Mouse (Mus musculus): ENCODE results near the gene Iqschfp. TPM values are rescaled to one million over a fixed set of nuclear protein-coding genes. Genes with fewer than 3 reads are reported as not detected.

Iqschfp gene
- polyA plus RNA-seq, 1 experiment = not detected

DNA sequence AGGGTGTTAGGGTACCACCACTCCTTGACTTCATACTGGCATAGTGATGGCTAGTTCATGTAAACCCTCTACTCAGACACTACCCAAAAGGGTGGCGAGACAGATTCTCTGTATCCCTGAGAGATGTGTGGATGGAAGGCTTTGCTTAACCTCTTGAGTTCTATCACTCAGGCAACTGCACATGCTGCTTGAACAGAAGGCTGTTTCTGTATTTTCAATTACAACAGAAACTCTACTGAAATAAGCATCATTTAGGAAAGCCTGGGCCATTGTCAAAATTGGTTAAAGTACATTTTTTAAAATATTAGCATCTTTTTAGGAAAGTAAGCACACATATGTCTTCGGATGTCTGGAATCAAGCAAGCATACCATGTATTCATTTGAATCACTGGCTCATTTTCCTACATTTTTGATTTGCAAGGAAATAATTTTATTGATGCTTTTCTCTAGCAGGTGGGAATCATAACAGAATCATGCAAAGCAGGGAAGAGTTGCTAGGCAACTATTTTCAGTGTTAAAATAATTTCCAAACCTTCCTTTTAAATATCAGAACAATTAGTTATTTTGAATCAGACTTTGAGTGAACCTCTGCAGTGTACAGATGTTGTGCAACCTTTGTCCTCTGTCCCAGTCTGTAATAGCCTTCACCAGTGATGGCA lies 82.4 kb downstream of the Iqschfp start:
- WGBS = 95% methylated on average over 2 of the region's 2 CpGs

DNA sequence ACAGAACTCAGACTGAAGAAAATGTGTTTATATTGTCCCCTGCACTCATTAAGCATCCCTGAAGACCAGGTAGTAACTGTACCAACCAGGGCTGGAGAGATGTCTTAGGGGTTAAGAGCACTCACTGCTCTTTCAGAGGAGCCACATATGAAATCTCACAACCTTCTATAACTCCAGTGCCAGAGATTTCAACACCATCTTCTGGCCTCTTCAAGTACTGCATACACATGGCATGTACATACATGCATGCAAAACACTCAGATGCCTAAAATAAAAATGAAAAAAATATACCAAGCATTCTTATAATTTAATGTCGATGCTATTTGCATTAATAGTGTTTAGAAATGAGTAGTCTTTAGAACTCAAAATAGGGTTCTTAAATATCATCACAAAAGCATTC lies 88.0 kb downstream of the Iqschfp start:
- Histone ChIP-seq H3K4me1 (ENCODE audit: control insufficient read depth, insufficient read depth, low read length) (no peaks in the 10 kb centered on the region), H3K4me3 (ENCODE audit: insufficient read depth, low read depth, low read length) (no peak overlapping the region), H3K27ac (ENCODE audit: insufficient read depth, low read depth, low read length) (no peak overlapping the region)
- TF ChIP-seq CTCF (IDR thresholded peaks at IDR 0.05; ENCODE audit: insufficient read depth, low read depth, low read length) (no peak), POLR2A (IDR thresholded peaks at IDR 0.05; ENCODE audit: insufficient read depth, low read depth, low read length) (no peak)
- WGBS = 84% methylated on average over 1 of the region's 1 CpGs

More for the DNA sequence above, 82.4 kb downstream of the Iqschfp start:
- Histone ChIP-seq H3K27ac (ENCODE audit: insufficient read depth, low read depth, low read length) (no peak overlapping the region), H3K4me1 (ENCODE audit: control insufficient read depth, insufficient read depth, low read length) (no peaks in the 10 kb centered on the region), H3K4me3 (ENCODE audit: insufficient read depth, low read depth, low read length) (no peak overlapping the region)
- no peak for TF ChIP-seq POLR2A (IDR thresholded peaks at IDR 0.05; ENCODE audit: insufficient read depth, low read depth, low read length)
- no peak for TF ChIP-seq CTCF (IDR thresholded peaks at IDR 0.05; ENCODE audit: insufficient read depth, low read depth, low read length)

DNA sequence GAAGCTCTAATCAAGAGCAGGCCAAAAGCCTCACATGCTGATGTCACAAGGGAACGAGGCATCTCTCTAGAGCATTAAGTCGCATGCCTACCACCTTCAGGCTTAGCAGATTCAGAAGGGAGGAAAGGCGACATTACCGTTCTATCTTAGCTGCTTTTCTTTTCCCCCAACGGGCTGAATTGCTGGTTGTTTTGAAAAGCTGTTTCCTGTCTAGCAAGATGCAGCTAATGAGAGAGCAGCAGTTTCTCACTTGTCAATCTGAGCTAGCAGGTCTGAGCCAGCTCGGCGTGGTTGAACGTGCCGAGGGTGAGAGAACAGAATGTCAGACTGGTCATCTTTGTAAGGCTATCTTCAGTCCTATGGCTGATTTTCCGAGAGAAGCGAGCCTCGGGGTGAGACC lies 91.3 kb downstream of the Iqschfp start:
- 48% methylated on average over 12 of the region's 12 CpGs for WGBS
- TF ChIP-seq POLR2A (IDR thresholded peaks at IDR 0.05; ENCODE audit: insufficient read depth, low read depth, low read length) (no peak), CTCF (IDR thresholded peaks at IDR 0.05; ENCODE audit: insufficient read depth, low read depth, low read length) (no peak)
- no peak overlapping the region for H3K27ac ChIP-seq (ENCODE audit: insufficient read depth, low read depth, low read length)
- no peak overlapping the region for H3K4me3 ChIP-seq (ENCODE audit: insufficient read depth, low read depth, low read length)
- H3K4me1 ChIP-seq (ENCODE audit: control insufficient read depth, insufficient read depth, low read length) = no peaks in the 10 kb centered on the region

DNA sequence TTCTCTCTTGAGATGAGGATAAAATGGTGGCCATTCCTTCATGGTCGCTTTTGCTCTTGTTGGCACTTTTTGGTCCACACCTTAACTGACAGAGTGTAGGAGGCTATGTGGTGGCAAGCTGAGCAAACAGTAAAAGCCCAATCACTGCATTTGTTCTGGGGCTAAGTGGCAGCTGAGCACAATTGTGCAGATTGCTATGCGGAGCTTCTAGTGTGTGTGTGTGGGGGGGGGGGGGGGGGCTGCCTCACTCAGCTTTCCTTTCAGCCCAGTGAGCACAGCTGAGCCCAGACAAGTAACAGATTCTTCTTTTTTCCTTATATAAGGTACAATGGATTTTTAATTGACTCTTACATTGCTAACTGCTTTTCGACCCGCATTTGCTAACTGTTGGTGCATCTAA lies 110.4 kb downstream of the Iqschfp start:
- H3K4me3 ChIP-seq (ENCODE audit: insufficient read depth, low read depth, low read length) = no peak overlapping the region
- 64% methylated on average over 4 of the region's 4 CpGs for WGBS
- H3K27ac ChIP-seq (ENCODE audit: insufficient read depth, low read depth, low read length) = no peak overlapping the region
- TF ChIP-seq CTCF (IDR thresholded peaks at IDR 0.05; ENCODE audit: insufficient read depth, low read depth, low read length) (no peak), POLR2A (IDR thresholded peaks at IDR 0.05; ENCODE audit: insufficient read depth, low read depth, low read length) (no peak)
- H3K4me1 ChIP-seq (ENCODE audit: control insufficient read depth, insufficient read depth, low read length) = no peaks in the 10 kb centered on the region

DNA sequence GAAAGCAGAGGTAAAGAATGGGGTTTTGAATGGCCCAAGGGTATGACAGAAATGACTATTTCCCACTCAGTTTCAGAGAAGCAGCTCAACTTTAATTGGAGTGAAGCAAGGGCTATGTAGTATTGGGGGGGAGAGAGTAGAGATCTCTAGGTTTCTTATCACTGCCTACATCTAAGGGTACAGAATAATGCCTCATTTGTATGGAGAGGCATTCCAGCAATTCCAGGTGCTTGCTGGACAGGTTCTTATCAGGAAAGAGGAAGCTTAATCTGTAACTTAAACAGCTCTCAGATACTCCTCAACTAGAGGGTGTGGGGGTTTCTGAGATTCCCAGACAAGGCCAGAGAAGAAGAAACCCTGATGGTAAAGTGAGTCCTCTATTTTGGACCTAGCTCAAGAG lies 120.3 kb downstream of the Iqschfp start:
- no peak overlapping the region for H3K27ac ChIP-seq (ENCODE audit: insufficient read depth, low read depth, low read length)
- H3K4me1 ChIP-seq (ENCODE audit: control insufficient read depth, insufficient read depth, low read length) = no peaks in the 10 kb centered on the region
- no peak for TF ChIP-seq CTCF (IDR thresholded peaks at IDR 0.05; ENCODE audit: insufficient read depth, low read depth, low read length)
- TF ChIP-seq POLR2A (IDR thresholded peaks at IDR 0.05; ENCODE audit: insufficient read depth, low read depth, low read length) = no peak
- H3K4me3 ChIP-seq (ENCODE audit: insufficient read depth, low read depth, low read length) = no peak overlapping the region

DNA sequence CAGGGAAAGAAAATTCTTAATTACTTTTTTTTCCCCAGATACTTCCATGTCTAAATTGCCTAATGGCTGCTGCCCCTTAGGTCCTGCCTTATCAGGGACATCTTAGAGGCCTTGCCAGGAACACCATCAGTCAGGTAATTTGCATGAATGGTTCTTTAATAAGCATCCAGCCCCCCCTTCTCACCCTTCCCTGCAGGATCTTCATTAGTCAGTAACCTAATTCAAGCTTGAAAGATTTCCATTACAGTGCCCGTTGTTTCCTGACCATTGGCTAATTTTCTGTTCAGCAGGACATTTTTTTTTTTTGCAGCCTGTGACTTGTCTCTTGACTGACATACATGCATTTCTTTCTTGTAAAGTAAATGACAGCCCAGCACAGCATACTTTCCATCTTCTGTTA lies 123.8 kb downstream of the Iqschfp start:
- TF ChIP-seq POLR2A (IDR thresholded peaks at IDR 0.05; ENCODE audit: insufficient read depth, low read depth, low read length) = no peak
- TF ChIP-seq CTCF (IDR thresholded peaks at IDR 0.05; ENCODE audit: insufficient read depth, low read depth, low read length) = no peak
- no peak overlapping the region for H3K27ac ChIP-seq (ENCODE audit: insufficient read depth, low read depth, low read length)
- H3K4me3 ChIP-seq (ENCODE audit: insufficient read depth, low read depth, low read length) = no peak overlapping the region
- WGBS = 56% methylated on average over 1 of the region's 1 CpGs
- no peaks in the 10 kb centered on the region for H3K4me1 ChIP-seq (ENCODE audit: control insufficient read depth, insufficient read depth, low read length)

- Histone ChIP-seq H3K27ac (ENCODE audit: insufficient read depth, low read depth, low read length) (no peak overlapping the region), H3K4me3 (ENCODE audit: insufficient read depth, low read depth, low read length) (no peak overlapping the region), H3K4me1 (ENCODE audit: control insufficient read depth, insufficient read depth, low read length) (no peaks in the 10 kb centered on the region)
- TF ChIP-seq CTCF (IDR thresholded peaks at IDR 0.05; ENCODE audit: insufficient read depth, low read depth, low read length) (no peak), POLR2A (IDR thresholded peaks at IDR 0.05; ENCODE audit: insufficient read depth, low read depth, low read length) (no peak)
- WGBS = 70% methylated on average over 4 of the region's 4 CpGs
Measured at GRCm38 (mm10) chr3:68019401-68019800, 127.4 kb downstream of the Iqschfp start.

- Histone ChIP-seq H3K27ac (ENCODE audit: insufficient read depth, low read depth, low read length) (no peak overlapping the region), H3K4me3 (ENCODE audit: insufficient read depth, low read depth, low read length) (no peak overlapping the region), H3K4me1 (ENCODE audit: control insufficient read depth, insufficient read depth, low read length) (no peaks in the 10 kb centered on the region)
- WGBS = 37% methylated on average over 3 of the region's 3 CpGs
- TF ChIP-seq CTCF (IDR thresholded peaks at IDR 0.05; ENCODE audit: insufficient read depth, low read depth, low read length) (no peak), POLR2A (IDR thresholded peaks at IDR 0.05; ENCODE audit: insufficient read depth, low read depth, low read length) (no peak)
Measured at GRCm38 (mm10) chr3:68036097-68036496, 144.1 kb downstream of the Iqschfp start.

DNA sequence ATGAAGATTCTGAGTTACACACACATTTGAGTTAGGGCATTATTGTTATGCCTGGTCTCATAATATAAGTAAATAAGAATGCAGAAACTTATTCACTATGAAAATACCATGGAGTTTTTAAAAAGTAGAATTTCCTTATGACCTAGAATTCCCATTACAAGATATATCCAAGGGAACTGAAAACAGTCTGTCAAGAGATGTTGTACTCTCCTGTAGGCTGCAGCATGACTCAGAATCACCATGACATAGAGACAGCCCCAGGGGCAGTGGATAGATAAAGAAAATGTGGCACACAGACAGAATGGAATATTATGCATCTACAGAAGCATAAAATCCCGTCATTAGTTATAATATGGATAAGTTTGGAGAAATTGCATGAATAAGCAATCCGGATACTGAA lies 150.9 kb downstream of the Iqschfp start:
- H3K4me1 ChIP-seq (ENCODE audit: control insufficient read depth, insufficient read depth, low read length) = no peaks in the 10 kb centered on the region
- no peak overlapping the region for H3K27ac ChIP-seq (ENCODE audit: insufficient read depth, low read depth, low read length)
- WGBS = 98% methylated on average over 2 of the region's 2 CpGs
- TF ChIP-seq CTCF (IDR thresholded peaks at IDR 0.05; ENCODE audit: insufficient read depth, low read depth, low read length) (no peak), POLR2A (IDR thresholded peaks at IDR 0.05; ENCODE audit: insufficient read depth, low read depth, low read length) (no peak)
- H3K4me3 ChIP-seq (ENCODE audit: insufficient read depth, low read depth, low read length) = no peak overlapping the region
